Comparison of ENCODE assay signal across 8 mouse cellular contexts in the genomic region with DNA sequence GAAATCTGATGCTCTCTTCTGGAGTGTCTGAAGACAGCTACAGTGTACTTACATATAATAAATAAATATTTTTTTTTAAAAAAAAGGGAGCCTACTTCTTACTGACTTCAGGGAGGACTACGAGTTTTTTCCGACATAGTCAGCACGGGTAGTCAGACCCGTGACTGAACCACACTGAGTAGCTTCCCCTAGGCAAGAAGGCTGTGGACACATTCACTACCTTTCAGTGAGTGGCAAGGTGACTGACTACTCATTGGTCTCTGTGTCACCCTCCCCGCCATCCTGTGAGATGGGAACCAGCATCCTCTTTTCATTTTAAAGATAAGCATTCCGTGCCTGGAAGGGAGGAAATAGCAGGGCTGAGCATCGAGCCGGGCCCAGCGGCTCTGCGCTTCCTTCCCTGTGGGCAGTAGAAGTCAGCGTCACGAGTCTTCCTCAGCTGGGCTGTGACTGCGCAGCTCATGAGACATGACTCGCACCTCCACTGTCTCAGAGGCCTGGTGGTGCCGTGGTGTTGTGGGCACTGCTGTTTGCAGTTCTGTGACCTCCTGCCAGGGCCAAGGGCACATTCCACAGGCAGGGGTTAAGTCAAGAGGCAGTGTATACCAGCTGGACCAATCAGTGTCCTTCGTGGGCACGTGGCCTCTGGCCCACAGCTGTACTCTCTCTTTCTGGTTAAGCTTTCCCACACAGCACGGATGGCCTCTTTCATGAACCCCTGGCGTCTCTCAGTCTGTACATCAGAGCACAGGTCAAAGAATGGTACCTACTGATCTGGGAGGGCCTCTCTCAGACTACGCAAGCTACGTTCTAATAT. TPM values are rescaled to one million over a fixed set of nuclear protein-coding genes. Genes with fewer than 3 reads are reported as not detected.
DNase-seq lines count a peak whose midpoint lies in the region; ATAC-seq lines count a peak whose summit lies in the region.

No protein-coding gene starts in this region.

- DNase-seq in kidney, postnatal 10 days = peak; percentile 25
- peak; percentile 13 for DNase-seq in ZHBTc4 (ENCODE audit: low read depth, low spot score)
- DNase-seq in naive thymus-derived CD4-positive, alpha-beta T cell, adult 2 months (ENCODE audit: low read depth) = peak; percentile 53
- DNase-seq in cerebellum, adult 11-12 months = no peak
- DNase-seq in left cerebral cortex, adult 18-20 months (ENCODE audit: low spot score in 2 of 2) = no peak

- no peak overlapping the region for H3K4me3 ChIP-seq in kidney, embryonic 15.5 days (replicated peaks)
- H3K4me3 ChIP-seq in midbrain, embryonic 15.5 days = no peak overlapping the region

- ATAC-seq in kidney, embryonic 15.5 days (replicated peaks; ENCODE audit: low FRiP score) = no peak
- peak; percentile 86 to 90 for ATAC-seq in hematopoietic stem cell, adult 5-6 weeks (replicated peaks in 1 of 2; ENCODE audit: insufficient read depth in 1 of 2, low FRiP score in 2 of 2, low TSS enrichment in 1 of 2, low read depth in 1 of 2, poor library complexity in 2 of 2, severe bottlenecking in 2 of 2)
- no peak for ATAC-seq in midbrain, embryonic 15.5 days (replicated peaks)

- no peak overlapping the region for H3K27ac ChIP-seq in kidney, embryonic 15.5 days
- no peak overlapping the region for H3K27ac ChIP-seq in midbrain, embryonic 15.5 days

- 71% methylated on average over 21 of the region's 21 CpGs for WGBS in kidney, embryonic 15.5 days
- WGBS in midbrain, embryonic 15.5 days = 80% methylated on average over 21 of the region's 21 CpGs

- H3K27me3 ChIP-seq in kidney, embryonic 15.5 days = no peaks in the 10 kb centered on the region
- no peaks in the 10 kb centered on the region for H3K27me3 ChIP-seq in midbrain, embryonic 15.5 days (replicated peaks)

- H3K4me2 ChIP-seq in kidney, embryonic 15.5 days = no peak overlapping the region
- H3K4me2 ChIP-seq in midbrain, embryonic 15.5 days = no peak overlapping the region

- H3K4me1 ChIP-seq in kidney, embryonic 15.5 days = no peaks in the 10 kb centered on the region
- H3K4me1 ChIP-seq in midbrain, embryonic 15.5 days = no peaks in the 10 kb centered on the region

- no peaks in the 10 kb centered on the region for H3K9me3 ChIP-seq in kidney, embryonic 15.5 days (replicated peaks)
- no peaks in the 10 kb centered on the region for H3K9me3 ChIP-seq in midbrain, embryonic 15.5 days

- no peak overlapping the region for H3K9ac ChIP-seq in kidney, embryonic 15.5 days
- H3K9ac ChIP-seq in midbrain, embryonic 15.5 days = no peak overlapping the region

- no peaks in the 10 kb centered on the region for H3K36me3 ChIP-seq in kidney, embryonic 15.5 days
- no peaks in the 10 kb centered on the region for H3K36me3 ChIP-seq in midbrain, embryonic 15.5 days (replicated peaks)

RNA-seq across cellular contexts. Expression of gene Pik3ap1, which starts 45.7 kb away (rescaled TPM):
- polyA plus RNA-seq in kidney, embryonic 15.5 days (2015; fragmentation: Nextera tagmentation; extraction: Ambion mirVana) = 1.7 and 2.2 TPM in 2 replicates
- 28.9 and 33.5 TPM in 2 replicates for total RNA-seq in hematopoietic stem cell, adult 5-6 weeks (2017)
- 2.4 and 3.0 TPM in 2 replicates for polyA plus RNA-seq in midbrain, embryonic 15.5 days (2015; fragmentation: Nextera tagmentation; extraction: Ambion mirVana)
- 1 to 10 TPM; 2.4 to 2.6 TPM for total RNA-seq in left cerebral cortex, adult 18-20 months (2021)

Comparison
In these comparisons a context has a peak if more than half of its experiments do, and no peak if none do; other contexts are left out.
1. DNase-seq: peak in kidney, postnatal 10 days (single experiment), ZHBTc4 (single experiment) and naive thymus-derived CD4-positive, alpha-beta T cell, adult 2 months (single experiment); none in cerebellum, adult 11-12 months (single experiment) and left cerebral cortex, adult 18-20 months (0 of 2).
2. ATAC-seq: peak in hematopoietic stem cell, adult 5-6 weeks (2 of 2); none in kidney, embryonic 15.5 days (single experiment) and midbrain, embryonic 15.5 days (single experiment).